Mouse (Mus musculus) WW6 (cell line): ENCODE data around the gene Zfp536.
"Not testable (repeated sequence)": the region's sequence is repeated elsewhere in the genome, so short reads cannot be mapped to it uniquely, and the experiment has no call there.

ENCODE experiments used
- DNase-seq: peaks from one replicate; pipeline ENCODE4 v3.0.0-alpha.2; 2013; ENCODE audit warnings: low read depth, low spot score

Gene Zfp536

DNA sequence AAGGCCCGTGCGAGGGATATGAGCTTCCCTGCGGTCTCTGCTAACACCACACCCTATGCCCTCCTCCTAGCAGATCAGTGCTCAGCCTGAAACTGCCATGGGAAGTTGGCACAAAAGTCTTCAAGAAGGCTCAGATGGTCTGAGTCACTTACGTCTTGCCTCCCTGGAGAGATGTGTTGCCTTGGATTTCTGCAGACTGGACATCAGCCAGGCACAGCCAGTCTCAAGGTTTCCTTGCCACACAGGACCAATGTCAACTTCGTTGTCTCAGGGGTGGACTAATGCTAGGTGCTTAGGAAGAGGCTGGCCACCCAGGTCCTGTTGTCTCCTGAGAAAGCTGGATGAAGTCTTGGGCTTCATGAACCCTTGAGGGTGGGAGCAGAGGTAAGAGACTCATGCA, 14.6 kb downstream of the Zfp536 start:
- no peak for DNase-seq

- no peak for DNase-seq
Measured at GRCm38 (mm10) chr7:37753024-37753423, 20.4 kb downstream of the Zfp536 start.

GRCm38 (mm10) chr7:37746133-37746761, 27.2 kb downstream of the Zfp536 start:
- DNase-seq, result no peak

- DNase-seq, result no peak
Measured at GRCm38 (mm10) chr7:37743350-37743749, 30.1 kb downstream of the Zfp536 start.

DNA sequence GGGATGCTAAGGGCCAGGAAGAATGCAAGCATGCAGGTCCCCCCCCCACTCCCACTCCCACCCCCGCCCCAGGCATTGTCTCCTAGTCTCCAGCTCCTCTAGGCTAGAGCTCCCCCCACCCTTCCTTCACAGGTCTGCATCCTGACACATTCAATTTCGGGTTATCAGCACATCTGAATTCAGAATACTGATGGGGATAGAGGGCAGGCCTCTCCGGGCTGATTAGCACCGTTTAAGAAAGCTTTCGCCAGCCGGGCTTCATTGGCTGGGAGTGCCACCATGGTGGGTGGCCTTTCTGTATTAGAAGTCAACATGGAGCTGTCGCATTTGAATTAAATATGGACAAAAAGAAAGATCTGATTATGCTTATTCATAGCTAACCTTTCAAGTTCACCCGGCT, 36.2 kb downstream of the Zfp536 start:
- DNase-seq, result no peak

DNA sequence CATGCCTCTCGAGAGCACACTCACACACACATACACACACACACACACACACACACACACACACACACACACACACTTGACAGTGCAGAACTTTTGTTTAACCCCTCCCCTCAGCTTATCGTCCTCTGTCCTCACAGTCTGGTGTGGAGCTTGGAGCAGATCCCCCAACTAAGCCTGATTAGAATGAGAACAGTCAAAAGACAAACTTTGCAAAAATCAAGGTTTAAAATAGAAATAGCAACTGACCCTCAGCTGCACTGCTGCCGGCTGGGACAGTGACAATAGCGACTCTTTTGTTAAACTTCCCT, 37.1 kb downstream of the Zfp536 start:
- no peak for DNase-seq

DNA sequence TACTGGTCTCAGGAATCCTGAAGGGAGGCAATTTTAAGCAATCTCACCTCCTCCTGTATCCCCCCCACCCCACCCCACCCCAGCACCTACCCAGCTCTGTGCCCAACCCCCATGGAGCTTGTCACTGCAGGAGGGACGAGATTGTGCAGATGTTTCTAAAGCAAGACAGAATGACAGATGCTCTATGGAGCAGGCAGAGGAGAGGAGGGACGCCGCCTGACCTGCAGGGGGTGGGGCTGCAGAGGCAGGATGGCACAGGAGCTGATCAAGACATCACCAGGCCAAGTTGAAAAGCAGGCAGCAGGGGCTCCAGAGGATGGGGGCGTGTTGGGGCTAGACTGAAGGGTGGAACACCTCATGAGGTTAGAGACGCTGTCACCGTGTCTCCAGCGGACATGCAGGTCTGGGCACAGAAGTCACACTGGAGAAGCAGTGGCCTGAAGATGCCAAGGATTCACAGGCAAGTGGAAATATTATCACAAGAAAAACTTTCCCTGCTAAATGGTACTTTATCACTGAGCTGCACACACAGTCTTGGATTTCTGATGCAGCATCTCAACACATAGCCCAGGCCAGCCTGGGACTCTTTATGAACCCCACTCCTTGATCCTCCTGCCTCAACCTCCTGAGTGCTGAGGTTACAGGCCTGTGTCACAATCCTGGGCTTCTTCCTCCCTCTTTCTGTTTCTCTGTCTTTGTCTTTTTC, 37.6 kb downstream of the Zfp536 start:
- DNase-seq, result no peak

GRCm38 (mm10) chr7:37735101-37735500, 38.3 kb downstream of the Zfp536 start:
- no peak for DNase-seq

GRCm38 (mm10) chr7:37734576-37734975, 38.9 kb downstream of the Zfp536 start:
- no peak for DNase-seq

- no peak for DNase-seq
Measured at GRCm38 (mm10) chr7:37733996-37734395, 39.4 kb downstream of the Zfp536 start.

- DNase-seq, result no peak
Measured at GRCm38 (mm10) chr7:37732741-37733140, 40.7 kb downstream of the Zfp536 start.

- no peak for DNase-seq
Measured at GRCm38 (mm10) chr7:37727746-37728145, 45.7 kb downstream of the Zfp536 start.

DNA sequence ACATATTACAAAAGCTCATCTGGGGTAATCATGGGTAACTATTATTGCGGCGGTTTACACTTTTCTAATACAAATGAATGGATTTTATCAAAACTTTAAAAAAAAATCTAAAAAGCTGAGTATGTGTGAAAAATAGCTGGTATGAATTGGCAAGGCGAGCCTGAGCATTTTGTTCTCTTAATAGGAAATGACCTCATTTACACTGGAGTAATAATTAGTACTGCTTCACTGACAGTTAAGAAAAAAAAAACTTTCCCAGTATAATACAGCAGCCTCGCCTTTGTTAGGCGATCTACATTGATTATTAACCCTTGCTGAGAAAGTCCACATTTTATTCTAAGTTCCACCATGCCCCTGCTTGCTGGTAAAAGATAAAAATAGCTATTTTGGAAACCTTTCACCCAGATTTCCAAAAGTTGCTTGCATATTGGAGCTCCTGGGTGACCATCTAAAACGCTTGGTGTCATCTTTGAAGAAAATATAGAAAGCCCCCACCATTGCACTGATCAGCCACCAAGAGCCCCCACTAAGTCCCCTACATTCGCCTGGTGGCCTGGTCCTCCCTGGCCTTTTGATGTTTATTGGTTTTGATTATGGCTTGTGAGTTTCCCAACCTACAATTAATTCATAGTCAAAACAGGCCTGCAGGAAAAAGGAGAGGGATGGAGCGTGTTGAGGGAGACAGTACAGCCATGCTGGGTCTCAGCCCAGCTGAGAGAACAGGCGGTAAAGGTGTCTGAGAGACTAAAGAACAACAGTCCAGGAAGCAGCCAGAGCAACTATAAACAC, 49.2 kb downstream of the Zfp536 start:
- no peak for DNase-seq

DNA sequence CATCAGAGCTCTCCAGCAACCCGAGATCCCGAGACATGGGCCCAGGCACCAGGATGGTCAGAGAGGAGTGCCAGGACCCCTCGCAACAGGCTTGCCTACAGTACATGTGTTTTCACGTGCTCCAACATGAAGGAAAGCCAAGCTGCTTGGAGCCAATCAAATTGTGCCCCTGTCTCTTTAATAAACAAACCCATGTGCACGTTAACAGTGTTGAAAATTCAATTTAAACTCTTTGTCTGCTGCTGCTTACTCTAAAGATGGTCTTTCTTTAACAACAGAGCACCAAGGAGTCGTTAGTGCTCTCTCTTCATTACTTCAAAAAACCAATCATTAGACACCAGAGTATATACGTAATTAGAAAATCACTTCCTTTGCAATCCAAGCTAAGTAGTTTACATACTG, 50.2 kb downstream of the Zfp536 start:
- DNase-seq, result no peak

DNA sequence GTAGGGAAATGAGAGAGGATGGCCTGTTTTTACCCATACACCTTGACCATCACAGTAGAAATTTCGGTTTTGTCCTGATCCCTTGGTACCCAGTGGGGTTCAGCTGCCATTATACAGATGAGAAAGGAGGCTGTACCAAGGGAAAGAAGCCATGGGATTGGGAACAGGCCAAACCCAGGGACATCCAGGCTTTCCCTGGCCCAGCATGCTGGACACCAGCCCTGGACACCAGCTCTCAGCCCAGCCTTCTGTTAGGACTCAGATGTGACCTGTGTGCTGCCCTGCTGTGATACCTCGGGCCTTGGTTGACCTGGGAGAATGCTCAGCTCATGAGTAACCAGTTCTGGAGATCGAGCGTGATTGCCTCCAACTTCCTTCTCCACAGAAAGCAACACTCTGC, 51.8 kb downstream of the Zfp536 start:
- DNase-seq, result no peak

- DNase-seq, result no peak
Measured at GRCm38 (mm10) chr7:37718671-37719402, 54.6 kb downstream of the Zfp536 start.

- DNase-seq, result no peak
Measured at GRCm38 (mm10) chr7:37717071-37717470, 56.4 kb downstream of the Zfp536 start.

- DNase-seq, result no peak
Measured at GRCm38 (mm10) chr7:37716626-37717025, 56.8 kb downstream of the Zfp536 start.

- DNase-seq, result no peak
Measured at GRCm38 (mm10) chr7:37704464-37704863, 69.0 kb downstream of the Zfp536 start.

DNA sequence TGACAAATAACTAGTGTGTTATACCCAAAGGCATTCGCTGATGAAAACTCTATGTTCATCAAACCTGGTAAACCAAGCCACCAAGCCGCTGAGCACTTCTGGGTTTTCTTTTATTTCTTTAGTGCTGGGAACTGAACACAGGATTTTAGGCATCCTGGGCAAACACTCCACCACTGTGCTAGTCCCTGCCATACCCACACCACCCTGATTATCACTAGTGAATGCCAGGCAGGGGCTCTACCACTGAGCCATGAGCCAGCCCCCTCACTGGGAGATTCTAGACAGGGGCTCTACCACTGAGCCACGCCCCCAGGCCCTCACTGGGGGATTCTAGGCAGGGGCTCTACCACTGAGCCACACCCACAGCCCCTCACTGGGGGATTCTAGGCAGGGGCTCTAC, 76.1 kb downstream of the Zfp536 start:
- DNase-seq, result not testable (repeated sequence)

DNA sequence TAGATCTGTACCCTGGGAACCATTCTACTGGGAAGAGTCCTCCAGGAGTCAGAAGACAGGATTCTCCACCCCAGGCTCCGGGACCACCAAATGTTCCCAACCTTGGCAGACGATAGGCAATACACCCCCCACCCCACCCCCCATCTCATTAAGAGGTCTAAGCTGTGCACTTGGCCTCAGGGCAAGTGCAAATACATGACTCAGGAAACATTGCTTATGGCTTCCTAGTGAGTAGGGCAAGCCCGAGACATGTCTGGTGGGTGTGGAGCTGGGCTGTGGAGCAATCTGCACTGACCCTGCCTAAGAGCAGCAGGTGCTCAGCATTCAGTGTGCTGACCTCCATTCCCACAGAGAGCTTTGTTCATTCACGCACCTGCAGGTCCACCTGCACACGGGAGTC, 78.4 kb downstream of the Zfp536 start:
- no peak for DNase-seq

DNA sequence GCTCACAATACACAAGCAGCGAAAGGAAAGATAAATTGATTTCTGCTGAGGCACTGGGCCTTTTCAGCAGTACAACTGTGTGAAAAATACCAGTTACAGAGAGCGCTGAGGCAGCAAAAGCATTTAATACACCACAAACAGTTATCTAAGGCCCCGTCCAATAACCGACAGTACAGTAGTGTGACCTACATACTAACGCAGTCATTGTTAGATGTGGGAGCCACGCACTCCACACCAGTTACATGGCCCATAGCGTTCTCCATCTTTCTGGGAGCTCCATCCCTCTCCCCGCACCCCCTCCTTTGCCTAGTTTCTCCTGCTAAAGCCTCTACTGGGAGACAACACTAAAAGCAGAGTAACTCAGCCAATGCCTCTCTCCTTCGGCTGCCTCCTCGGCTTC, 82.8 kb downstream of the Zfp536 start:
- no peak for DNase-seq
